Mouse (Mus musculus): Measurements from ENCODE around the gene Wdr81.
A peak's percentile ranks its signal among the peaks of the same experiment; 100 is the strongest.

Gene Wdr81

DNA sequence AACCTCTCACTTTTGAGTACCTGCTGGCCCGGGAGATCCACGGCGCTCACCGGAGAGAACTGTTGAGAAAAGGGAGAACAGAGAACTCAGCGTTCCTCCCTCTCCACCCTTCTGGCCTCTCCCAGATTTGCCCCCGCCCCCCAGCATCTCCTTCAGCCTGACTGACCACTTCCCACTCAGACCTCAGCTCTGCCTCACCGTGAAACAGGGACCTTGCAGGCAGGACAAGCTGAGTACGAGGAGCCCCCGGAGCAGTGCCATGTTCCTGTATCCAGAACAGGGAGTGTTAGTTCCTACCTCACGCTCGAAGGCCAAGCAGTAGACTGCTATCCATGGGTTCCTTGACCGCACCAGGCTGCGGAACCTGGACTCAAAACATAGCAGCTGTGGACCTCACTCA lies 16.3 kb downstream of the Wdr81 start:
- no peak for DNase-seq (ENCODE audit: low read depth, low spot score)

DNA sequence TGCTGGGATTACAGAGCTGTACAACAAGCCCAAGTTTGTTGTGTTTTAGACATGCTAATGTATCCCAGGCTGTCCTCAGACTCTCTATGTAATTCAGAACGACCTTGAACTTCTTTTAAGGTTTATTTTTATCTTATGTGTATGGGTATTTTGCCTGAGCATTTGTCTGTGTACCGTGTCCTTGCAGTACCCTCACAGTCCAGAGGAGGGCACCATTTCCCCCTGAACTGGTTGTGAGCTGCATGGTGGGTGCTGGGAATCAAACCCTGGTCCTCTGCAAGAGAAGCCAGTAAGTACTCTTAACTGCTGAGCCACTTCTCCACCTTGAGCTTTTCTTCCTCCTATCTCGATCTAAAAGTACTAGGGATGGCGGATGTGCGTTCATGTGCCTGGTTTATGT lies 20.4 kb downstream of the Wdr81 start:
- no peak for DNase-seq (ENCODE audit: low read depth, low spot score)

DNA sequence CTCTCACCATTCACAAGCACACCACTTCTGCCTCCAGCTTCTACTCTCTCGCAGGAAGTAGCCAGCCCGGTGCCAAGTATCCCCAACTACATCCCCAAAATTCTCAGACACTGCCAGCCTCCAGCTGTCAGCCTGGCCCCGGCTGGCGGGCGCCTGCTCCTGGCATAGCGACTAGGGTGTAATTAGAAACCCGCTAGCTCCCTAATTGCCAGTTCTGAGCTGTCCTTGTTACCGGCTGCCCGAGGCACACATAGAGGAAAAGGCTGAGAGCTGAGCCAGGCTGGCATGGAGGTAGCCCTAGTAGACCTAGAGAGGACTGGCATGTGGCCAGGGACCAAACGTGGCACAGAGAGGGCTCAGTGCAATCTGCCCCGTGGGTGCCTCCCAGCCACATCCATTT lies 23.2 kb downstream of the Wdr81 start:
- DNase-seq (ENCODE audit: low read depth, low spot score): peak; percentile 51

DNA sequence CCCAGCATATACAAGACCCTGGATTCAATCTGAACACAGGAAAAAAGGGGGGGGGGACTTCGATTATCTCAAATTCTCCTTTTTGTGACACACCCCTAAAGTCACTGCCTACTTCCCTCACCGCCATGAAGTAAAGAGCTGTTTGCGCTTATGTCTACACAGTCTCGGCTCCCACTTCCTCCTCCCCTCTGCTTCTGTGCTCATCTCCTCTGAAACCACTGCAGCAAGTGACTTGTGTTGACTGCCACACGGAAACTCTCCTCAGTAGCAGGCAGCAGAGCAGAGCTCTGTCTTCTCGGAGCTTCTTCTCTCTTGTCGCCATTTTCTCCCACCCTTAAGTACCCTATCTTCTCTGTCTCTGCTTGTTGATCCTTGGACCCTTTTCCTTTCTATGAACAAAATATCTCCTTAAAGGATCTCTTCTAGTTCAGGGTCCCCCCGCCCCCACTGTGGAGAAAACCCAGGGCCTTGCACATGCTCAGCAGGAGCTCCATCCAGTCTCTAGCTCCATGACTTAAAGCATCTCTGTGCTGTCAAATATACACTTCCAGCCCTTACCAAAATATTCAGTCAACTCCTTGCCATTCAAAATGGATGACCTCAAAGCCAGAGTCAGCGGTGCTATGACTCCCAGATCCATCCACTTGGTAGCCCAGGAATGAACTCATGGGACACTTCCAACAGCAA lies 25.4 kb downstream of the Wdr81 start:
- no peak for DNase-seq (ENCODE audit: low read depth, low spot score)

DNA sequence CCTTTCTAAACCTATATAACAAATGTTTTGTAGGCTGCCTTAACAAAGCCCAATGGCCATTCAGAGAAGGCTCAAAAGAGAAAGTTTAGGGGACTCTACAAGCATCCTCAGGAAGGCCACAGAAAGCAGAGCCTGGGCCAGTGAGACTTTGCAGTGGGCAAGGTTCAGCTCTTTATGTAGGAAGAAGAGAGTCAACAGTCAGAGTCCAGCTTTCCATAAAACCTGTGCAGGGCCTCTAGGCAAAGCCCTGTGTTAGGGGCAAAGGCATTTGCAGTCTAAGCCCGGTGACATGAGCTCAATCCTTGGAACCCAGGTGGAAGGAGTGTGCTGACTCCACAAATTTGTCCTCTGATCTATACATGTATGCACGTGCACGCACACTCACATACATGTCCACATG lies 30.1 kb downstream of the Wdr81 start:
- DNase-seq (ENCODE audit: low read depth, low spot score): no peak

DNA sequence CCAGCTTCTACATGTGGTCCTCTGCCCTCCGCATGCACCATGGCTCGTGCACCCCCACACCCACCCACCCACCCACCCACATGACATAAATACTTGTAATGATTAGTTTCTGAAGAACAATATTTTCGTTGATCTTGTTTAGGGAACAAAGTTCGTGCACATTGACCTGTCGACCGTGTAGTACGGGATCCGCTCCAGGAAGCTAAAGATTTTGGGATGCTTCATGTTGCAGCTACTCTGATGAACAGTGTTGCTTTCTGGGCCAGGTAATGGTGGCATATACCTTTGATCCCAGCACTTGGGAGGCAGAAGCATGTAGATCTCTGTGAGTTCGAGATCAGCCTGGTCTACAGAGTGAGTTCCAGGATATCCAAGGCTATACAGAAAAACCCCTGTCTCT lies 30.5 kb downstream of the Wdr81 start:
- DNase-seq (ENCODE audit: low read depth, low spot score): no peak

DNA sequence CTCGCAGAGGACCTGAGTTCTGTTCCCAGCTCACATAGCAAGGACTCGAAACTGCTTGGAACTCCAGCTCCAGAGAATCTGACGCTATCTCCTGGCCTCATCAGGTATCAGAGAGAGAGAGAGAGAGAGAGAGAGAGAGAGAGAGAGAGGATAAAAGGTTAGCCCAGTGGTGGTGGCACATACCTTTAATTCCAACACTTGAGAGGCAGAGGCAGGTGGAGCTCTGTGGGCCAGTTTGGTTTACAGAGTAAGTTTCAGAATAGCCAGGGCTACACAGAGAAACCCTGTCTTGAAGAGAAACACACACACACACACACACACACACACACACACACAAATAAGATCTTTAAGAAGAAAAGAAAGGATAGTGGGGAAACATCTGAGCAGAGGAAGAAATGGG lies 31.4 kb downstream of the Wdr81 start:
- no peak for DNase-seq (ENCODE audit: low read depth, low spot score)

DNA sequence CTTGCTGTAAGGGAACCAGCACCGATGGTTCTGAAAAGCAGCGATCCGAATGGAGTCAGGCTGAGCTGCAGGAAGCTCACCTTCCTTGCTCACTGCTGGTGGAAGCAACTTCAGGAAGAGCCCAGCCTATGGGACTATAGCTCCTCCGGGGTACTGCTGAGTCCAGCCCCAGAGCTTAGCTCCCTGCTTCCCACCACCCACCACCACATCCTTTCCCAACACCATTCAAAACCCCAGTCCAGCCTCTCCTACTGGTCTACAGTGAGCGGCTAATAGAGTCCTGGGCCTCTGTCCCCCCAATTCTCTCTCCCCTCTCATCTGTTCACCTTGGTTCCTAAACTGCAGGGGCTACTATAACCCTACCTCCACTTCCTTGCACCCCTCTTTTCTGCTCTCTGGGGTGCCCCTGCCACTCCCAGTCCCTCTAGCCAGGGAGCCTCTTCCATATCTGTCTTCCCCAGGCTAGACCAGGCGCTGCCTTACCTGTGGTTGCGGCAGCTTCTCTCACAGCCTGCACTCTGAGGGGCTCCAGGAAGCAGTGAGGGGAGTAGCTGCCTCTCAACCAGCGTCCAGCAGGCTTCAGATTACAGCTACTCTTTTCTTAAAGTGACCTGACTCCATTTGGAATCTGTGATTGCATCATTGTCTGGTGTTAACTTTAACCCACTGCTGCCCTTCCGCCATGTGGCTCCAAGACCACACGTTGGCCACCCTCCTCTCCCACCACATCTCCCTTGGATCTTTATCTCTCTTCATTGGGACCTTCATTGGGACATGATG lies 32.3 kb downstream of the Wdr81 start, which contains the start of gene Serpinf1:
Gene Serpinf1 (minus strand): TSS at position 689 of the 780 bp plus-strand sequence.
- DNase-seq (ENCODE audit: low read depth, low spot score): no peak

DNA sequence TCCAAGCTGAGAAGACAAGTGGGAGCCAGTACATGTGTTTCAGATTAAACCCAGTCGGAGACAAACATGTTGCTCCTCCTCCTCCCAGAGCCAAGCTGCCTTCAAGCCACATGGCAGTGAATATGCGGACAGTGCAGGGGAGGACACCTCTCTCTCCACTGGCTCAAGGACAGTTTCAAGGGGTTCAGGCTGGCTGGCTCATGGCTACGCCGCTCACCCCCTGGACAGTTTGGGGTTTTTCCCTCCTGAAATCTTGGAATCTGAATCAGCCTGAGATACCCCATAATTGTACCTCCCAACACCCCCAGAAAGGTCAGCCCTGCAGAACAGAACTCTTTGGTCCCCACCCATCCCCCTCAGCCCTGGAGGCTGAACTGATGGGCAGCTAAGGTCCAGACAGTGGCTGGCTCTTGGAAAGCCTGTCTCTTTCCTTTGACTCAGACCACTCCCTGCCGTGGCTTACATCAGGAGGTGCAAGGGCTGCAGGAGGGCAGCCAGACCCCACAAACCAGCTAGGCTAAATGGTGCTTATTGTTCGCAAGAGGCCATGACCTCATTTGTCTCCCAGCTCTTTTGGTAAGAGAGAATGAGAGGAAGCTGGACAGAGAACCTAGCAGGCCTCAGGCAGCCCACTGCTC lies 33.0 kb downstream of the Wdr81 start:
- DNase-seq (ENCODE audit: low read depth, low spot score): no peak

DNA sequence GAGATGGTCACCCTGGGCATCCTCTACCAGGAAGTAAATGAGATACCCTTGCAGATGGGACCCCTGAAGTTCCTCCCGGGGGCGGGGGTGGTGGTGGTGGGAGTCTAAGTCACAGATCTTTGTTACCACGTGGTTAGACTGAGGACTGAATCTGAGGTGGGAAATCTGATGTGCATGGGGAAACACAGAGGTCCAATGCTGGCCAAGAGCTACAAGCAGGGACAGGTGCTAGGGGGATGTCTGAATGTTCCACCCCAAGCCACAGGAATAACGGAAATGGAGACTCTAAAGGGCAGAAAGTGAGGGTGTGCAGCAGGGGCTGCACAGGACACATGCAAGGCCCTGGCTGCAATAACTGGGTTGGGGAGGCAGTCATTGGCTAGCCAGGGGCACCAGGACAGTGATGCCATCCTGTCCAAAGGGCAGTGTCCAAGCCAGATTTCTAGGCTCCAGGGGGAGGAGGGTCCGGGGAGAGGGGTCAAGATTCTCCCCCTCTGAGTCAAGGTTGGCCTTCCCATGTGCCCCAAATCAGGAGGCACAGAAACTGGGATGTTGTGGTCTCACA lies 33.6 kb downstream of the Wdr81 start:
- no peak for DNase-seq (ENCODE audit: low read depth, low spot score)

DNA sequence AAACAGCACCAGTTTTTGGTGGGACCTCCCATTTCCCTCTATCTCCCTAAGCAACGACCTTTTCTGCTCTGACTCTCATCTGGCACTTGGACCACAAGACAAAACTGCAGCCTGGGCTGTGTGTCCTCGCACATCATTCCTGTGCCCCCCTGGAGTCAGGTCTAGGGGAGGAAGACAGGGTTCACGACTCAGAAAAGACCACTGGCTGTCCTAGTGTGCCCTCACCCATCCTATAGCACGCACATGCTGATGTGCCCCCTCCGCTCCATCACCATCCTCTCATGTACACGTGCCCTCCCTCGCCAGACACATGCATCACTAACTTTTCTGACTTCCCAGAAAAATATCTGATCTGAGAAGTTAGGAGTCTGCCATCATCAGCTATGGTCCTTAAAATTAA lies 34.5 kb downstream of the Wdr81 start:
- no peak for DNase-seq (ENCODE audit: low read depth, low spot score)

DNA sequence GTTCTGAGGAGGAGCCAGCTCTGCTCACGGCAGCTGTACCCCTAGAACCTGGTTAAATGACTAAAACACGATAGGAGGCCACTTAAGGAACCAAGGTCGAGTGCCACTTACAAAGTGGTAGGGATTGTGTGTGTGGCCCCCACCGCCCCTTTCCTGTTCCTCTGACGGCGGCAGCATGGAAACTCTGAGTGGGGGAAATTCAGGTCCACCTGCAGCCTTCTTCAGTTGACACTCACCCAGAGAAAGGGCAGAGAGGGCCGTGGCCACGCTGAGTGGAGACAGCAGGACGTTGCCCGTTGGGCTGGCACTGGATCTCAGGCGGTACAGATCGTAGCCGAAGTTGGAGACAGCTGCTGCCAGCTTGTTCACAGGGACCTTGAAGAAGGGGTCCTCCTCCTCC lies 38.5 kb downstream of the Wdr81 start:
- no peak for DNase-seq (ENCODE audit: low read depth, low spot score)

DNA sequence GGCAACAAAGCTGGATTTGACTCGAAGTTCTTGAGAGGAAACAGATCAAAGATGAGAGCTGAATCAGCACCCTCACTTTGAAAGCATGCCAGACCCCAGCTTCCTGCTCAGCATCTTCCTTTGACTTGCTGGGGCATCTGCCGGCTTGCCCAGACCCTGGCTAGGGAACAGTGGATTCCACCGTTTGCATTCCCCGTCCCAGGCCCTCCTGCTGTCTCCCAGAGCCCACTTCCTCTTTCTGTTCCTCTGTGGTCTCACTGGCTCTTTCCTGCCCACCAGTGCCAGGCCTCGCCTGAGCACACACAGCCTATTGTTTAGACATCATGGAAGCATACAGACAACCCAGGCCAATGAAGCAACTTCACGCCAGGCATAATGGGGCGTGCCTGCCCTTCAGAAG lies 39.4 kb downstream of the Wdr81 start:
- DNase-seq (ENCODE audit: low read depth, low spot score): no peak

DNA sequence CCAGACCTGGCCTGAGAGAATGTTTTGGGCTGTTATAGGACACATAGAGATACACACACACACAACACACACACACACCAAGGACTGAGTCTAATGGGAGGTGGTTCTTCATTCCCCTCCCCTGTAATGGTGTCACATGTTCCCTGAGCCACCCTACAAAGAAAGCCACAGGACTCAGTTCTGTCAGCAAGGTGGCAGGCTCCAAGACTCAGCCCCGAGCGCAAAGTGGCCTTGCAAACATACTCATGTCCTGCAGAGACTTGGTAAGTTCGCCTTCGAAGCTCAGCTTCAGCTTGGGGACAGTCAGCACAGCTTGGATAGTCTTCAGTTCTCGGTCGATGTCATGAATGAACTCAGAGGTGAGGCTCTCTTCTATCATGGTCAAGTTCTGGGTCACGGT lies 43.9 kb downstream of the Wdr81 start:
- DNase-seq (ENCODE audit: low read depth, low spot score): no peak

DNA sequence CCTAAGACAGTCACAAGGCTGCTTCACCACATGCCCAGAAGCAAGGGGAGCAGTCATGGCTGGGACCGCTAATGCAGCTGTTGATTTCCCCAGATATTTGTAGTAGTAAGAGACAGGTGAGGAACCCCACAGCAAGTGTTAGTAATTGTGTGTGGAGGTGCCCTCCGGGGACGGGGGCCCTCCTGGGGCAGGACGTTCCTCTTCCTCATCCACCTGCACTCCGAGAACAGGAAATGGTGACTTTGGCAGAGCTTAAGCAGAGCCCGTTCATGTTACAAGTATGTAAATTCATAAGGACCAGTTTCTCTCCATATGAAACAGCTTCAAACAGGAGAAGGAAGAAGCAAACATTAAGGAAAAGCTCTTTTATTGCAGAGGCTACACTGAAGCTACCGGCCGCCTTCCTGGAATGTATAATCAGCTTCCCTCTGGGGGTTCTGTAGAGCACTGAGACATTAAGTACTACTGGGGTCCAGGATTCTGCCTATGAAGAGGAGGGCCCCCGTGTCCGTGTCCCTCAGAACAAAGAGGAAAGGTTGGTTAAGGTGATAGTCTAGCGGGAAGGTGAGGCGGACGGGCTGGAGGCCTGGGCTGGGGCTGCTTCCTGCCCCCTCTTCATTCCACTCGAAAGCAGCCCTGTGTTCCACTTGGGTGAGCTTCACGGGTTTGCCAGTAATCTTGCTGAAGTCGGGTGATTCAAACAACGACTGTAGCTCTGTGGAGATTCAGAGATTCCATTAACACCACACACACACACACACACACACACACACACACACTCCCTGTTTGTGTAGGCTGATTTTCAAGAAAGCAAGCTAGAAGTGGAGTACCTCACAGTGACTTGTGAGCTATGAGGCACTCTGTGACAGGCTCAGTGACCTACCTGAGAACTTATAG lies 44.6 kb downstream of the Wdr81 start:
- DNase-seq (ENCODE audit: low read depth, low spot score): no peak

DNA sequence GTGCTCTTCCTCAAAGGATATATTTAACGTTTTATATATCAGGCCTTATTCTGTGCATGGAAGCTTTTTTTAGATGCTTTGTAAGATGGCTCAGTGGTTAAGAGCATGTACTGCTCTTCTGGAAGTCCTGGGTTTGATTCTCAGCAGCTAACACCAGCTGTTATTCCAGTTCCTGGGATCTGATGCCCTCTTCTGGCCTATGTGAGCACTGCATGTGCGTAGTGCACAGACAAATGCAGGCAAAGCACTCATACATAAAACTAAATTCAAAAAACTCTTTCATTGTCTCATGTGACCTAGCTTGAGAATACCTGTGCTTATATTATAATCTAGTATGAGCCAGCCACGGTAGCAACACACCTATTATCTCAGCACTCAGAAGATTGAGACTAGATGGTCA lies 47.7 kb downstream of the Wdr81 start:
- no peak for DNase-seq (ENCODE audit: low read depth, low spot score)

DNA sequence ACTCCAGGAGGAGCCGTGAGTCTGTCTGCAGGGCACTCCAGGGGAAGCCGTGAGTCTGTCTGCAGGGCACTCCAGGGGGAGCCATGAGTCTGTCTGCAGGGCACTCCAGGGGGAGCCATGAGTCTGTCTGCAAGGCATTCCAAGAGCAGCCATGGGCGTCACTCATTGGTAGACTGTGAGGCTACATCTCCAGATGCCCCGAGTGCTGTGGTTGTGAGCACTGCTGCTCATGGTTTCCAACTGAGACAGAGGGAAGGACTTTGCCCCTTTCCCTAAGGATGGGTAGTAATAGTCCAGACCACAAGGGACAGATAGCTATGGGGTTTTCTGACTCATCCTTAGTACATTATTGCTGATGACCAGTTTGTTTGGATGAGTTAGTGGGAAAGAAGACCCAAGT lies 48.4 kb downstream of the Wdr81 start:
- no peak for DNase-seq (ENCODE audit: low read depth, low spot score)

DNA sequence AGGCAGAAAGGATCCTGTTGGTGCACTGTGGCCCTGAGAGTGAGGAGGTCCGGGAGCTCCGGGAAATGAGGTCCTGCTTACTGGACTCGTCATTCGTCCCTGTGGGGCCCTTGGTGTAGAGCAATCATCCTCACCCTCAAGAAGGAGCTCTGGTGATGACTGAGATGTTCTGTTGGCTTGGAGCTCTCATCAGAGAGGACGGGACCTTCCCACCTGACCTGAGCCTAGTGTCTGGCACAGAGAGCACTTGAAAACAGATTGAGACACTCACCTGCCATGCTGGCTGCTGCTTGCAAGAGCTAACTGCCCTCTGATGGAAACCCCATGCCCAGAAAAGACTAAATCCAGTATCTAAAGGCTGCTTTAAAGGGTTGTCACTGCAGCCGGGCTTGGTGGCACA lies 49.7 kb downstream of the Wdr81 start:
- no peak for DNase-seq (ENCODE audit: low read depth, low spot score)

DNA sequence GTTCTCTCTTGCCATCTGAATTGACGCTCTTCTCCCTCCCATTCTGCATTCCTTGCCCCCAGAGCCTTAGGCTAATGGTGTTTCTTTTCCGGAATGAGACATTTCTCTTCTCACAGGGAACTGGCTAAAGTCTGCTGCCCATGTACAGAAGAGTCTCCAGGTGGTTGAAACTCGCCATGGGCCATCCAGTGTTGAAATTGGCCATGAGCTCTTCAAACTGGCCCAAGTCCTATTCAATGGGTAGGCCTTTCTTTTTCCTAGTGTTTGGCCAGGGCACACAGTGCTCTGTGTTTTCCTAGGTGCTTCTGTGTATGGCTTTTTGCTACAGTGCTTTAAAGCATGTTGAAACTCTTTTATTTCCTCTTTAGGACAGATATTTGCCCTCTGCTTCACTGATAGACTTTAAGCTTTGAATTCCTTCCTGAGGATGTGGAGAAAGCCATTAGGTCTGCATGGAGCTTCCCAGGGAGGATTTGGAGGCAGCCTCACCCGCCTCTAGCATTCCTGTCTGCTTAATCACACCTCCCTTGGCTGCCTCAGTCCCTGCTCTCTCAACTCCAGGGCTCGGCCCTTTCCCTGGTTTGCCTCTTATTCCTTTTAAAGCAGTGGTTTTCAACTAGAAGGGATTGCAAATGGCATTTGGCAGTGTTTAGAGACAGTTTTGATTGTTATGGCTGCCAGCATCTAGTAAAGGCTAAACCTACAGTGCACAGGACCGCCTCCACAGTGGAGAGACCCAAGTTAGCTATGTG lies 51.0 kb downstream of the Wdr81 start:
- DNase-seq (ENCODE audit: low read depth, low spot score): no peak

DNA sequence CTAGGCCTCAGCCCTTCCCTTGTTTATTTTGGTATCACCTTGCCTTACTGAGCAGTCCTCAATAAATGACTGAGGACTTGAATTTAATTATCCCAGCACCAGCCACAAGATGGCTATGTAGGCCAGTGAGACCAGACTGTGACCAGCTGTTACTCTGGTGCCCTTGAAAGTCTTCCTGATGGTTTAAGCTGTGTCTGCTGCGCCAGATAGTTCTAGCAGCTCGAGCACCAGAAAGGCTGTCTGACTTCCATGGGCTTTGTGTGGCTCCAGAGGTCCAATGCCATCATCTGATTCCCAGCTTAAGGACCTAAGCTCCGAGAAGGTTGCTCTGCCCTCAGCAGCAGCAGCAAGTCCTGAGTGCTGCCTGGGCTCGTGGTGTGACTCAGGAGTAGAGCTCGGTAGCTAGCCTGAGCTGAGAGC lies 52.2 kb downstream of the Wdr81 start:
- no peak for DNase-seq (ENCODE audit: low read depth, low spot score)

DNA sequence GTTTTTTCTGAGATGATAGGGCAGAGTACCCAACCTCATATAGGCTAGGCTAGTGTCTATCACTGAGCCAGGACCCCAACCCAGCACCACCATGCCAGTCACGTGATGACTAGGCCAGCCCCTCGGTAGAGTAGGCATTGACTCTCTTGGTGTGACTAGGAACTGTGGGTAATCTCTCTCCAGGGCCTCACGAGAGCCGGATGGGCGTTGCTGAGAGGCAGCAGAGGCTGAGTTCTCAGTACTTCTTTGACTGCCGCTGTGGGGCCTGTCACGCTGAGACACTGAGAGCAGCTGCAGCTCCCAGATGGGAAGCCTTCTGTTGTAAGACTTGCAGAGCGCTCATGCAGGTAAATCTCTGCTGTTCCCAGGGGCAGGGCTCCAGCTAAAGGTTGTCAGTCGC lies 54.4 kb downstream of the Wdr81 start:
- no peak for DNase-seq (ENCODE audit: low read depth, low spot score)

All from brain, embryonic 18.5 days (tissue).